Mouse (Mus musculus): ENCODE results near the gene Myrfl. TPM values are rescaled to one million over a fixed set of nuclear protein-coding genes. Genes with fewer than 3 reads are reported as not detected.

Gene Myrfl
- polyA plus RNA-seq (2012; rRNA removed): 0.04 and 0.07 TPM in 2 replicates

DNA sequence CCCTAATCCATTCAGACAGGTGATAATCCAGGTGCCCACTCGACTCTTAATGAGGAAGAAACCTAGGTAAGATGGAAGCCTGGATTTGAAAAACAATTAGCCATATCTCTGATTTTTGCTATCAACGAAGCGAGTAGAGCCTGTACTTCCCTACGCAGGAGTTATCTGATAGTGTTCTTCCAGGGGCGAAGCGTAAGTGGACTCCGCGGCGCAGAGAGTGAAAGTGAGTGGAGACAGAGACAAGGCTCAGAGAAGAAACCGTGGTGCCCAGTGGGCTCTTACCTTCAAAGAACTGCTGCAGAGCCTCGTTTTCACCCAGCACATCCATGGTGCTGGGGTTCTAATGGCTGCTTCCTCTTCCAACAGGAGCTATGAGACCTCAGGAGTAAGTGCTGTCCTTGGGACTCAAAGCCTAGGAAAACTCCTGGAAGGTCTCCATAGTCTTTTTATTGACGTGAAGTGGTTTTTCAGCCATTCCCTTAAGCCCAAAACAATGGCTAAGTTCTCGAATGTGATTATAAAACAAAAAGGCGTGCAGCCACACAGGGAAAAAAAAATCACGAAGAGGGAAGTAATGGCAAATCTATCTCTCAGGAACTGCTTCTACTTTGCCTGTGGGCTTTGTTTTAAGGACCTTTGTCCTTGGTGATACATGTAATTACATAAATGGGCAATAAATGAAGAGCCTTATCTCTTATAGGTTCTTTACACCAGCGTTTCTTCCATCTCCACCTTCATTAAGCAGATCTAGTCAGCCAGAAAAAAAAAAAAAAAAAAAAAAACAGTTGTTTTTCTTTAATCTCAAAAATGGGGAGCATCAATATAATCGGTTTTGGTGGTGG, at the start of gene Myrfl:
TSS of gene Myrfl (minus strand) at position 584 of the 842 bp plus-strand sequence.
- no peak for DNase-seq (ENCODE audit: low read depth)

DNA sequence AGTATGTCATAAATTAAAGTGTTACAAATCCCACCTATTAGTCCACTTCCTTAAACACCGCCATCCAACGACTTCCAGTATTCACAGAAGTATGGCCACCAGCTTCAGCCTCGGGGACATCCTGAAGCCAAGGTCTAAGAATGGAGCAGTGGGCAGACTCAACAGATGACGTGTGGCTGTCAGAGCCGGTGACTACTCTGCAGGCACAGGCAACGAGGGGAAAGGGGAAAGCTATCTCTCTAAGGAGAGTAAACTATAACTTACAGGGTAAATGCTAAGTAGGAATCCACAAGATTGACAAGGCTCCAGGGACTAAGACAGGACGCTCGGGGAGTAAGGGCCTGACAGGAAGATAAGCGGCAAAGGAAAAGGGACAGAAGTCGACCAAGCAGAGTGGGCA, 48.2 kb upstream of the Myrfl start:
- DNase-seq (ENCODE audit: low read depth): no peak

DNA sequence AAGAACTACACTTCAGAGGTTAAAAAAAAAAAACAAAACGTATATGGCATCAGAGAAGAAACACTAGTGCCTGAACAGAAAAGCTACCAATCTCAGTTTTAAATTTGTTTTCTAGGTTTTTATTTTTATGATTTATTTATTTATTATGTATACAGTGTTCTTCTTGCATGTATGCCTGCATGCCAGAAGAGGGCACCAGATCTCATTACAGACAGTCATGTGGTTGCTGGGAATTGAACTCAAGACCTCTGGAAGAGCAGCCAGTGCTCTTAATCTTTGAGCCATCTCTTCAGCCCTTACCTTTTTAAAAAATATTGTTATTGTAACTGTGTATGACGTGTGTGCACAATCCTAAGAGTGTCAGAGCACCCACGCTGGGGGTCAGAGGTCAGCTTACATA, 47.4 kb upstream of the Myrfl start:
- no peak for DNase-seq (ENCODE audit: low read depth)

DNA sequence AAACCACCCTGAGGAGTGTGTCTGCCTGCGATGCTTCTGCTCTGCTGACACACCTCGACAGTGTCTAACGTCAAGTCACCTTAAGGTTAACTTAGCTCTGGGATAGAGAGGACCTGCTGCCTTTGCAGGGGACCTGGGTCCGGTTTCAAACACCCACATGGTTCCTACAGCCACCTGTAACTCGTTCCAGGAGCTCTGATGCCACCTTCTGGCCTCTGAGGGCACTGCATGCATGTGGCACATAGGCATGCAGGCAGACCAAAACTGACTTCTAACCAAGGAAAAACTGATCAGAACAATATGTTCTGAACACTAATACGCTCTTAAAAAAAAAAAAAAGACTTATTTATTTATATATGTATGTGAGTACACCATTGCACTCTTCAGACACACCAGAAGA, 46.3 kb upstream of the Myrfl start:
- DNase-seq (ENCODE audit: low read depth): no peak

DNA sequence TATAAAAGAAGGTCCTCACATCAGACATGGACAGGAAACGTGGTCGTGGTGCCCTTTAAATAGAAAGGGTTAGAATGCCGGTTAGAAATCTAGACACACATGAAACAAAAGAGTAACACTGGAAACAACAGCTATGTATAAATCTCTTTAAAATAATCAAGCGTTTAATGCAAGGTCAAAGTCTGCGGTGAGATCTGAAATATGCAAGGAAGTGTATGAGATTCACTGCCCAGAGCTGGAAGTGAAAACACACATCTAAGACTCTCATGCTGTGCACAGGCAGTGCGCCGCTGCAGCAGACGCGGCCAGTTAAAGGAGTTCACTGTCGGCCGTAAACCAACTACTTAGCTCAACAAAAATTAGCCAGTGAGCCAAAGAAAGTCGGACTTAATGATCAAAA, 38.3 kb upstream of the Myrfl start:
- no peak for DNase-seq (ENCODE audit: low read depth)

DNA sequence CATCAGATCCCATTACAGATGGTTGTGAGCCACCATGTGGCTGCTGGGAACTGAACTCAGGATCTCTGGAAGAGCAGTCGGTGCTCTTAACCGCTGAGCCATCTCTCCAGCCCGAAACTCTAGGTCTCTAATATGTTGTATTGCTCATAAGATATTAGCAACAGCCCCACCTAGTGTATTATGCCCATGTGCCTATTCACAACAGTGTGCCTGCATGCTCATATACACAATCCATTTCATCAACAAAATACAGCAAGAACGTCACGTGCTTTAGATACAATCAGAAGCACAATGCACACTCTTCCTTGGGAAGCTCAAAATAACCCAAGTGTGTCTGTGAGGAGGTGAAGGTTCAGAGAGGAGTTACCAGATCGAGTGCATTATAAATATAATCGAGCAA, 37.1 kb upstream of the Myrfl start:
- DNase-seq (ENCODE audit: low read depth): no peak

DNA sequence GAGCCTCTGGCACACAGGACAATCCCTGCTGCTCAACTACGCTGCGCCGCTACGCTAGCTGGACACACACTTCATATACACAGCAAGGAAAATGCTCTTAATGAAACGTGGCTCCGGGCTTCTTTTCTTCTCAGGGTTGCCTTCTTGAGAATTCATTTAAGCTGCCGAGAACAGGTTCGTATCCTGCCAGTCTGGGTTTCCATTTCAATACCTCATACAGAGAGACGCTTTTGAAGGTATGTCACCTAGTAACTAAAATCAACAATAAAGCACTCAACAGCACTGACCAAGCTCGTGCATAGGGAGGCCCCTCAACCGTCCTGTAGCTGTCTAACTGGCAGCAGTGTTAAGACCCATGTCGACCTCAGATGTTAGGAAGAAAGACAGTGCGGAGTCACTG, 35.7 kb upstream of the Myrfl start:
- DNase-seq (ENCODE audit: low read depth): no peak

DNA sequence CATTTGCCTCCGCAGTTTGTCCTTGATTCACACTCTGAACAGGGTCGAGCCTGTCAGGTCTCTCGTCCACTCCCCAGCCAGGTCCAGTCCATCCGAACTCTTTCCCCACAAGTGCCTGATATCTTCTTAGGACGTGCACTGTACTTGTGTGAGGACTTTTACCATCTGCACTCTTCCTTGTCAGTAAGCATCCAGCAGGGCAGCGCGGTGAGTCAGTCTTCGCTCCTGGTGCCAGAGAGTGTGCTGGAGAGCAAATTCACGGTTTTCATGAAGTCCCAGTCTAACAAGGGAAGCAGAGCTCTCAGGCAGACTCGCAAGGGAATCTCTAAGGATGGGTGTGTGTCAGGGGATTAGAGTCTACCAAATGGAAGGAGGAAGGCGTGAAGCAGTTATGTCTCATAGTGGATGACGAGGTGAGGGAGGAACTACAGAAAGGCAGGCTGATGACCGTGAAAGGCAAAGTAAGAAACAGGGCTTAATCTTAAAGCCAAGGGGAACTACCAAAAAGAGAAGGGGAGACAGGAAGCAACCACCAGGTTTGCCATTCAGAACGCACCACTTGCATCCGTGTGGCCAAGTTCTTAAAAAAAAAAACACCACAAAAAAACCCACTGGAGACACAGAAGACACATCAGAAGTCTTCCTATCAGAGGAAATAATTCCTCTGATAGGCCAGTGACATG, 34.9 kb upstream of the Myrfl start:
- DNase-seq (ENCODE audit: low read depth): no peak

DNA sequence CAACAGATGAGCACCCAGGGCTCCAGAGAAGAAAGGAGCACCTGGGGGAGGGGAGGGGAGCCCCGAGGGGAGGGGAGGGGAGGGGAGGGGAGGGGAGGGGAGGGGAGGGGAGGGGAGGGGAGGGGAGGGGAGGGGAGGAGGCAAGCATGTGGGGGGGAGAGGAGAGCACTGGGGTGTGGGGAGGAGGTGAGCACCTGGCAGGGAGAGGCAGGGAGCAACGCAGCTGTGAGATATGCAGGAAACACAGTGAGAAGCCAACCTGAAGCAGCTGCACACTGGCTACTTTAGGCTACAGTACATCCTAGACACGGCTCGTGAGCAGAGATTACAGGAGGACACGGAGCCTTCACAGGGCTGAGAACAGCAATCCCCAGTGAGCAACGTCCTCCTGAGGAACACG, 34.2 kb upstream of the Myrfl start:
- no peak for DNase-seq (ENCODE audit: low read depth)

DNA sequence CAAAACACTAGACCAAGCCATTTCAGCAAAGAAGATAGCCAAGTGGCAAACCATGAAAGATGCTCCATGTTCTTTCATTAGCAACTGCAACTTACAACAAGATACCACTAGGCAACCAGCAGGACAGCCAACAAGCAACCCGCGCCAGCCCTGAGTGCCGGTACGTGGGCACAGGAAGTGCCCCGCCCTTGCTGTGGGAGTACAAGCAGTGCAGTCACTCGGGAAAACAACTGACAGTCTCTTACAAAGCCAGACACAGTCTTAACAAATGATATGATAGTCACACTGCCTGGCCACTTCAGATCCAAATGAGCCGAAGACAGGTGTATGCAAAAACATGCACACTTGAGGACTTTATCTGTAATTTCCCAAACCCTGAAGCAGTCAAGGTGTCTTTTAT, 33.8 kb upstream of the Myrfl start:
- DNase-seq (ENCODE audit: low read depth): no peak

DNA sequence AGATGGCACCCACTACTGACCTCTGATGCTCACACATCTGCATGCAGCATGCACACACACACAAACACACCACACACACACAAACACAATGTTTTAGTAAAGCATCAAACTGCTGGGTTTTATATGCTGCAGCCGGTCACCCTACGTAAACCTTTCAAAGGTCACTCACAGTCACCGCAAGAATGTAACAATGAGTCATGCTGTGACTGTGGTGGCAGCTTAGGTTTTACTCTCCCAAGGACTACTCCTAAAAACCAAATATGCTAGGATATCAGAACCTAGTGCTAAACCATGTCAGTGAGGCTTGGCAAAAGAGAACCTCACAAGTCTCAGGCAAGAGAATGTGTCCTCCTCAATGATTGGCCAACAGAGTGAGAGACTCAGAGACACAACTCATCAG, 32.1 kb upstream of the Myrfl start:
- DNase-seq (ENCODE audit: low read depth): no peak

DNA sequence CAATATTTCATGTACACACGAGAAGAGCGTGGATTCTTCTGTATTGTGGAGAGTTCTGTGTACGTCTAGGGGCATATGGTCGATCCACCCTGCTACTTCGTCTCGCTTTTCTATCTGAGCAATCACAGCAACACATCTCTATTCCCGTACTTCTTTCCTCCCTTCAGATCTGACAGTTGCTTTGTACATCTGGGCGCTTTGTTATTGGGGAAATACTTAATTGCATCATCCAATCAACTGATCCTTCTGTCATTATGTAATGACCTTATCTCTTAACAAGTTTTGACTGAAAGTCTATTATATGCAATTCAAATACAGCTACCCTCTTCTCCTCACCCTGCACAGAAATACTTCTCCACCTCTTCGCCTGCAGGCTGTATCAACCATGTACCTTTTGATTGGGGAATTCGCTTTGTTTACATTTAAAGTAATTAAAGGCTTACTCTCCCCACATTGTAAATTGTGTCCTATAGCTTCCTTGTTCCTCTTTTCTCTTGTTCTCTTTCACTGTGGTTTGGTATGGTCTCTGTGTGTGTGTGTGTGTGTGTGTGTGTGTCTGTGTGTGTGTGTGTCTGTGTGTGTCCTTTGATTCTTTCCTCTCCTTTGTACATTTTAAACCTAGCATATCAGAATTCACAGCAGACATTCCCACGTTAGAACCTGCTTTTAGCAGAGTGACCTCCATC, 29.9 kb upstream of the Myrfl start:
- DNase-seq (ENCODE audit: low read depth): no peak

DNA sequence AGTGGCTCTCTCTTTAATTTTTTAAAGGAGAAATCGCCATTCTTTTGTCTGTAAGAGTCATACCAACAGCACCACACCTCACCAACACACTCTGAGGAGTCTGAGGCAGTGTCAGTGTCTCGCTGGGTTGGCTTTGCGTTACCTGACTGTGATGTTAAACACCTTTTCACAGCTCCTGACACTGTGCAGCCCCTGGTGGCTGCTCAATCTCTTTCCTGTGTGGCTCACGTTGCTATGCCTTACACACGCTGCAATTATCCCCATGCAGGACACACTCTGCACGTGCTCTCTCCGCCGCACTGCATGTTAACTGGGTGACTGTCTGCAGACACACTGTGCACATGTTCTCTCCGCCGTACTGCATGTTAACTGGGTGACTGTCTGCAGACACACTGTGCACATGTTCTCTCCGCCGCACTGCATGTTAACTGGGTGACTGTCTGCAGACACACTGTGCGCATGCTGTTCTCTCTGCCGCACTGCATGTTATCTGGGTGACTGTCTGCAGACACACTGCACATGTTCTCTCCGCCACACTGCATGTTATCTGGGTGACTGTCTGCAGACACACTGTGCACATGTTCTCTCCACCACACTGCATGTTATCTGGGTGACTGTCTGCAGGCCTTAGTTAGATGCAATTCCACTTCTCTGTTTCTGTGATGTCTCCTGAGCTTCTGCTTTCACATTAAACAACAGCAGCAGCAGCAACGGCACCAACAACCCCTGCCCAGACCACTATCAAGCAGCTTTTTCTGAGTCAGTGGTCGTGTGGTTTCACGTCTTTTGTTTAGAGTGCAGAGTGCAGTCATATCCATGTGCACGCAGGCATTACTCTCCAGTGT, 27.2 kb upstream of the Myrfl start:
- no peak for DNase-seq (ENCODE audit: low read depth)

DNA sequence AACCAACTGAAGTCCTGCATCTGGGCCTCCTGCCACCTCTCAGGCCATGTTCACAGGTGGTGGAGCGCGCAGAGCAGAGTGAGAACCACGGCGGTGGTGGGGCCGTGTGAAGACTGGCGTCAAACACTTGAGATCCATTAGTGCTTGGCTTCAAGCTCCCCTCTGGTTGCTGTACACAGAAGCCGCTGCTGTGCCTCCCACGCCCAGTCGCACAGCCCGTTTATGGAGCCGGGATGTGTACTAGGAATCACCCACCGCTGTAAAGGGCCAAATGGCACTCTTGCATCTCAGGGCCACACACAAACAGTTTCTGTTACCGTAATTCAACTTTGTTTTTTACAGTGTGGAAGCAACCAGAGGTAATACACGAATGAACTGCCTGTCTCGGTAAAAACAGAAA, 25.4 kb upstream of the Myrfl start:
- DNase-seq (ENCODE audit: low read depth): no peak

DNA sequence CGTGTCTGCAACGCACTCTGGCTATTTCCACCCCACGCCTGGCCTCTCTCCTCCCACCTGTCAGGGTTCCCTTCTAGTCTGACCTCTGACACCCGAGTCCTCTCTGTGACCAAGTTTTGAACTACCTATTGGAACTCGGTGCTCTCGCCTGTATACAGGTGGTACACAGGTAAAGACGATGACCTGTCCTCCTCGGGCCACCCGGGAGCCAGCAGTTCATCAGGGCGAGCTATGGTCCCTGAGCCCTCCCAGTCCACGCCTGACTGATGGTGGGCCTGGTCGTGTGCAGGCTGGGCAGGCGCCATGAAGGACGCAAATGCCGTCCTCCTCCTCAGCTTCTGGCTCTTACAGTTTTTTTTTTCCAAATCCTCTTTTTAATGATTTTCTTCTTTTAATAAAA, 24.7 kb upstream of the Myrfl start:
- DNase-seq (ENCODE audit: low read depth): no peak

DNA sequence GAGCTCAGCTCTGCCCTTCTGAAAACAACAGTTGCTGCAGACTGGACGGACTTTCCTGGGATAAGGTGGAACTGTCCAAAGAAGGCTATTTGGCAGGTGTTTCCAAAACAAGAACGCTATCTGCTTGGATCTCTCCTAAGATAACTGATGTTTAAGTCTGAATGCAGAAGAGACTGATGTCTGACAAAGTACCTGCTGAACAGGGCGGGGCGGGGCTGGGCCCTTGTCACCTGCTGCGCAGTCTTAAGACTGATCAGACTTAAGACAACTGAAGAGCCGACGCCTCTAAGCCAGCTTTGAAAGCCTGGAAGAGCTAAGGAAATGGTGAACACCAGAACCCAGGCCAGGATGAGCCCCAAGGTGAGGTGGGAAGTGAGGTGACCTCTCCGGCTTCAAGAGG, 23.9 kb upstream of the Myrfl start:
- no peak for DNase-seq (ENCODE audit: low read depth)

DNA sequence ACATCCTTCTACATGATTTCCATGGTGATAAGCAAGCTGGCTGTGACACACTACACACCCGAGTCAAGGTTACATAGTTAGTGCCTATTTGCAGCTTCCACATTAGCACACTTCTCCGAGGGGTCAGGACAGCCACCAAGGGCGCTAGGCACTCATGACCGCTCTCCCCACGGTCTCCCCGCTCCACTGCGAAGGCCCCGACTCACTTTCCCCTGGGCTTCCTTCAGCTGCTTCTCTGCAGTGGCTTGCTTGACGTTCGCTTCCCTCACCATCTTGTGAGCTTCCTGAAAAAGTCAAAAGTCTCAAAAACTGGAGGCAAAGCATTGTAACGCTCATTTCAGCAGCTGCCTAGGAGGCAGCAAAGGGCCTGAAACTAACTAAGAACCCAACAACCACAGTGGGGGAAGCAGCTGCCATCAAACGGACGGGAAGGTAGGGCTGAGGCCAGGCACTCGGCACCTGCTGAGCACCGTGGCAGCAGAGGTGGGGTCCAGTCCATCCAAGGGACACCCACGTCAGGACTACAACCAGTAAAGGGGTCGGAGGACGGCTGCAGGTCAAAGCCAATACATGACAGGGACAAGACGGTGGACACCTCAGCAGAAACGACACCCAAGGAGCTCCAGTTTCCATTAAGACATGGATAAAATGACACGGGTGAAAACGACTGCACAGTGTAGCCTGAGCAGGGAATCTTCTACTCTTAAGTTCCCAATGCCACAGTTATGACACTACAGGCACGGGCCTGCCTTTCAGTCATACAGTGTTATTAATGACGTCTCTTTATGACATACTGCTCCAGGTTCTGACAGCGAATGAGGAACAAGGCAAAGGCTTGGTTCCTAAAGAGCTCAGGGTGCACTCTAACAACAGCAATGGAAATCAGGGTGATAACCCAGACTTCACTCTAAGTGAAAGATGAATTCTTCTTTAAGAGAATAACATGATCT, 22.9 kb upstream of the Myrfl start:
- no peak for DNase-seq (ENCODE audit: low read depth)

DNA sequence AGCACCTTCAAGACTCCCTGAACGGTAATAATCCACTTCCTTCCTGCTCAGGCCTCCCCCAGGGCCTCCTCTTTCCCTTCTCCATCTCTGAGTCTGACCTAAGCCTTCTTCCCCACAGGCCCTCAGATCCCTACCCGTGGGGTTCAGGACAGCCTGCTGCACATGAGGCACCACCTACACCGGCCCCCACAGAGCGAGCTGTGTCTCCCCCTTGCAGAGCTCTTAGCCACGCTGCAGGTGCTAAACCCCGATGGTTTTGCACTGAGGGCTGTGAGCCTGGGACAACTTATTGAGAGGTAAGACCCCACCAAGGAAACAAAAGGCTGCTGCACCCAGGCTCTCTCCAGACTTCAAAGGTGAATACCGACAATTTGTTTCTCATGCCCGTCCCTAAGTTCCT, 19.9 kb upstream of the Myrfl start:
- DNase-seq (ENCODE audit: low read depth): no peak

DNA sequence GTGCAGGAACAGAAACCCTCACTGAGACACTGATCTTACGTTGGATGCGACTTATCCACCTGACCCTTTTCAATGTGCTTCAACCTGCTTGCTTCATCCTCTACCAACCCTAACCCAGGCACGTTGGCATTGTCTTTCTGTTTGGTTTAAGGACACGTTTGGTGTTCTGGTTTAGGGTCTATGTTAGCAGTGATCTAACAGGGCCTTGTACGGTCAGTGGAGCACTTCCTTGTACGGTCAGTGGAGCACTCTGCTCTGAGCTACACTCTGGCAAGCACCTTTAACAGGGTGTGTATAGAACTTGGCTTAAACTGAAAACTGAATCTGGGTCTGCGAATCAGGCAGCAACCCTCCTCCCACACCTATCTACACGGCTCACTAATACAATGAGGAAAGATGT, 18.6 kb upstream of the Myrfl start:
- DNase-seq (ENCODE audit: low read depth): no peak

DNA sequence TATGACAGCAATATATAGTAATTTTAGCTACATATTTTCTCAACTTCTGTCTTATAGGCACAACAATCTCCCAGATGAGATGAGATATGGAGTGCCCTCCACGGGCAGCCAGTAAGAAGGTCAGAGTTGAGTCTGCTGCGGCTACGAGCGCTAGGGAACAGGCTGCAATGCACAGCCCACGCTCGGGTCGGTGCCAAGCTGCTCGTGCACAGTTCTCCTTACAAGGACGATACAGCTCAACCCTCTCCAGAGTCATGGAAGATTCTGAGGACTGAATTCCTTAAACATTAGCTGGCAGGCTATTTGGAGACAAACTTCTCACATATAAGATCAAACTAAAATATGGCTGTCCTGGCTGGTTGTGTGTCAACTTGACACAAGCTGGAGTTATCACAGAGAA, 17.9 kb upstream of the Myrfl start:
- DNase-seq (ENCODE audit: low read depth): no peak

All from gonadal fat pad, adult 2 months (tissue).